Mouse (Mus musculus) layer of hippocampus, adult 2 months (tissue): ENCODE data around the gene Rarres1. TPM values are rescaled to one million over a fixed set of nuclear protein-coding genes. Genes with fewer than 3 reads are reported as not detected.

Experiments
- DNase-seq, 2 experiments: peaks; one replicate each; pipeline ENCODE4 v3.0.0; 2022; ENCODE audit warnings: low spot score in 2 of 2
- H3K27ac ChIP-seq: fragments of 200-600 bp; 2 replicates; pipeline ENCODE4 v1.8.1; 2022
- H3K4me3 ChIP-seq: fragments of 200-600 bp; 2 replicates; pipeline ENCODE4 v1.8.1; 2022; ENCODE audit warnings: mild to moderate bottlenecking
- CTCF ChIP-seq: fragments of 200-600 bp; conservative IDR thresholded peaks from 2 replicates; pipeline ENCODE4 v1.8.1; 2022; ENCODE audit warnings: antibody characterized with exemption, mild to moderate bottlenecking, moderate library complexity
- total RNA-seq, 2 experiments: library from RNA; stranded (reverse); gene quantifications; 2 replicates each; pipeline ENCODE4 v1.2.3; 2021

Gene Rarres1
- total RNA-seq, 2 experiments from 2014 or later: 1.5 to 1.8 TPM

DNA sequence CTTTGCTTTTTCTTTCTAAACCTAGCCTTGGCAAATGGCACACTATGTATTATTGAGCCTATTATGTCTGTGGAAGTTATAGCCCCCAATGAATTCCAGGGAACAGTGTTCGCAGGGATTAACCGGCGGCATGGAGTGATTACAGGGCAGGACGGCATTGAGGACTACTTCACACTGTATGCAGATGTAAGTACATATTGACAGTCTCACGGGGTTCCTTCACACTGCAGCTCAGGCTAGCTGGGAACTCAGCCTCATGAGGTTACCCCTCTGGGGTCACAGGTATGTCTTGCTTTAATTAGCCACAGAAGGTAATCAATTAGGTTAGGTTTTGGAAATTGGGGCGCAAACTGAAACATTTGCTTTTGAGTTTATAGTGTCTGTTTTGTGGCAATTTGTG lies 41.9 kb downstream of the Rarres1 start:
- no peak for TF ChIP-seq CTCF
- Histone ChIP-seq H3K4me3 (no peak overlapping the region), H3K27ac (no peak overlapping the region)
- no peak for DNase-seq

DNA sequence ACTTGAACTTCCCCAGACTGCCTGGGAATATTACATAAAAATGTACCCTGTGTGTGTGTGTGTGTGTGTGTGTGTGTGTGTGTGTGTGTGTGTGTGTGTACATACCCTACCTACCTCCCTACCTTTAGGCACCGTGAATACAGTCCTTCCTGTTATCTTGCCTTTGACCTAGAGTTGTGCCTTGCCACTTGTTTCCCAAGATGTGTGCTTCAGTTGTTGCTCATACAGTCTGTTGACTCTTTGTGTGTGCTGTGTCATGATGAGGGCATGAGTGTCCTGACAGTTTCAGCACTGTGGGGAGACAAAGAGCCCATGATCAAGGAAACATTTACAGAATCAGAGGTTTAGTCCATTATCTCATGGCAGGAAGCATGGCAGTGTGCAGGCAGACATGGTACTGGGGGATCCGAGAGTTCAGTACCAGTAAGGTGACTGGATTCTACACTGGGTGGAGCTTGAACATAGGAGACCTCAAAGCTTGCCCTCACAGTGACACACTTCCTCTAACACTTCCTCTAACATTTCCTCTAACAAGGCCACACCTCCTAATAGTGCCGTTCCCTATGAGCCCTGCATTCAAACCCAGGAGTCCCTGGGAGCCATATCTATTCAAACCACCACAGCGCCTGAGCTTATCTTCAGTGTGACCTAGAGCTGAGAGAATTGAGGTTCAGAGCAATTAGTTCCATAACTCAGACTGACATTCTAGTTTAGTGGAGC lies 43.8 kb downstream of the Rarres1 start:
- Histone ChIP-seq H3K4me3 (no peak overlapping the region), H3K27ac (no peak overlapping the region)
- DNase-seq: no peak
- no peak for TF ChIP-seq CTCF

- no peak overlapping the region for H3K27ac ChIP-seq
- no peak overlapping the region for H3K4me3 ChIP-seq
- DNase-seq: no peak
- no peak for TF ChIP-seq CTCF
Observed at GRCm38 (mm10) chr3:67467281-67467680, 48.0 kb downstream of the Rarres1 start.

DNA sequence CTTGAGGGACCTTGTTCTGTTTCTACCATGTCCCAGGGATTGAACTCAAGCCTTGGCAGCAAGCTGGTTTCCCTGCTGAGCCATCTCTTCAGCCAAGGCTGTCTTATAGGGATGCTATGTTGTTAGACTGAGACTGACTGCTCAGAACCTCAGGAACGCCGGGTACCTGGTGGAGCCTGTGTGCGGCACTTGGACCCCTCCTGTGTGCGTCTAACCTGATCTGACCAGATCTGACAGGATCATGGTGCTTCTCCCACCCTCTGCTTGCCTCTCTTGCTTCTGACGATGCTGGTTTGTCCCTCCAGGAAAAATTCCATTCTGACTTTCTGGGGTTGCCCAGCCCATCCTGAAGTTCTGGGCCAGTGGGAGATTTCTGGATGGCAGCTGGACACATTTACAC lies 48.7 kb downstream of the Rarres1 start:
- no peak for DNase-seq
- Histone ChIP-seq H3K4me3 (no peak overlapping the region), H3K27ac (no peak overlapping the region)
- no peak for TF ChIP-seq CTCF

DNA sequence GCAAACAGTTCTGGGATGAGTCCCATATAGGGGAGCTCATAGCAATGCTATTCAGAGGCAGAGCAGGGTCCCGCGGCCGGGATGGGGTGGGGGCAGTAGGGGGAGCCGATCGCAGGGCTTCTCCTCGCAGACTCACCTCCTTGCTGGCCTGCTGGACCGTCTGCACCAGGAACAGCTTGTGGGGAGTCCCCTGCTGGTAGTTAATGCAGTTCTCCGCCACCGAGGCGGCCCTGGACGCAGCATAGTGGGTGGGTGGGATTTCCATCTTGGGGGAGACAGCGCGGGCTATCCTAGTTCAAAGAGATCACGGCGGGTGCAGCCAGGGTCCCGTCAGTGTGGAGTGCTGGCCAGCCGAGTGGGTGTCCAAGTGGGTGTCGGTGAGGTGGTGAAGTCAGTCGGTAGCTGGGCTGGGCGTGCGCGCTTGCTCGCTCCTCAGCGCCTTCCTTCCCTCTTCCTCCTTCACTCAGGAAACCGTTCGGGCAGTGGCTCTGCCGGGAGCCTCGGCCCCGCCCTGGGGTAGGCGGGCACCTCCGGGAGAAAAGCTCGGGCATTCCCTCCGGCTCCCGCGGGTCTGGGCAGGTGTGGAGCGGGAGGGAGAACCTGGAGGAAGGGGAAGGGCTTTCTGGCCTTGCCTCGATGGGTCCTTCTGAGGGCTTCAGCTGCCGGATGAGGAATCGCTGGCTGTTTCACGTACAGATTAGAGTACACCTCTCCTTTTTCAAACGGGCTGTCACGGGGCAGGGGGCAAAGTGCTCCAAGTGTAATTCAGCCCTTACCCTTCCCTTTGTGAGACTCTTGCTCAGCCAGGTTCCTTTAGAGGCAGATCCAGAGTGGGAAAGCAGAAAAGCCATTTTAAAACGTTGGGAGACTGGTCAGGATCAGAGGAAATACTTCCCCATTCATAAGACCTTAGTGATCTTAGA lies 51.6 kb downstream of the Rarres1 start, which contains the start of gene Lxn:
Lxn (minus strand) TSS at position 477 of the 923 bp plus-strand sequence.
- peak; percentile 55 for TF ChIP-seq CTCF
- H3K4me3 ChIP-seq: peak within 1 kb of the TSS; percentile 72
- peak; percentile 47 to 52 for DNase-seq
- peak within 1 kb of the TSS; percentile 79 for H3K27ac ChIP-seq

DNA sequence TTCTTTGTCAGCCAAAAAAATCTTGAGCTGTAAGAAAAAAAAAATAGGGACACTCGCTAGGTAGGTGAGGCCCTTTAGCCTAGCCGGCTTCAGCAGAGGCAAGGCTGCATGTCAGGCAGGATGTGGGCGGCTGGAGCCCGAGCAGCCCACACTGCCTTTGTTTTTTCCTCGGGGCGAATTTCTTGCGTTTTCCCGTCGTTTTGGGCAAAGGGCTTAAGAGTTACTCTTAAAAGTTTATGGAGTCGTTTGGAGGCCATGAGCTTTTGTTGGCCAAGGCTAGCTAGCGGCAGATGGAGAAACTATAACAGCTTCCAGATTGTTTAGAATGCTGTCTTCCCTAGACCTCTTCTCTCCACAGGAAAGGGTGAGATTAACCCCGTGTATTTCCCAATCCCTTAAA lies 52.3 kb downstream of the Rarres1 start:
- H3K4me3 ChIP-seq: peak overlapping the region; percentile 72
- no peak for DNase-seq
- no peak for TF ChIP-seq CTCF
- peak overlapping the region; percentile 79 for H3K27ac ChIP-seq

DNA sequence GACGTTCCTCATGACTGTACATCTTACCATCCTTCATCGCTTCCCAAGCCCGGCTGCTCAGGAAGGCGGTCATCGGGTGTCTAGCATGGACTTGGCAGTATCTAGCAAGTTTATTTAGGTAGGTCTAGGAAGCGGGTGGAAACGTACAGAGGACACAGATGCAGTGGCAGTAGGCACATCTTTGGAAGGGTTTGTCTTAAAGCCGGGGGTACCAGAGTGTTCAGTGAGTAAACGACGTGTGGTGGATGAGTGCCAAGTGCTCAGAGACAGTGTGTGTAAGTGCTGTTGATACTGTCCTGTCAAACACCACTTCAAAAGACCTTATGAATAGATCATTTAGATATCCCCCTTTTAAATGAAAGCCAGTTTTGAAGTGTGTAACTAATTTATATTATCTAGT lies 52.7 kb downstream of the Rarres1 start:
- Histone ChIP-seq H3K27ac (peak overlapping the region; percentile 79), H3K4me3 (peak overlapping the region; percentile 72)
- no peak for DNase-seq
- TF ChIP-seq CTCF: no peak

DNA sequence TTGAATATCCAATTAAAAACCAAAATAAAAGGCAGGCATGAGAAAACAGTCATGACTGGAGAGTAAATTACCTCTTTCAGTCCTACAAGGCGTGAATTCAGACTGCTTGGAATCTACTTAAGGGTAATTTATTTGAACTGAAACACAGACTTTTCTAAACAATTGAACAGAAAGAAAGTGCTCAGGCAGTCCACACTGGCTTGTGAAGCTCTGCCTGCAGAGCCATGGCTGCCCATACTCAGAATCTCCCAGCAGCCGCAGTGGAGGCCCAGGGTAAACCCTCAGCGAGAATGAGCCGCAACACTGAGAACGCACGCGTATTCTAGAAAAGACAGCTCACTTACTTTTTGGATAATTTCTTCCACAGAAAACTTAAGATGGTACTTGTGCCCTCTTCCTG lies 53.3 kb downstream of the Rarres1 start:
- Histone ChIP-seq H3K27ac (peak overlapping the region; percentile 79), H3K4me3 (peak overlapping the region; percentile 72)
- no peak for DNase-seq
- TF ChIP-seq CTCF: no peak

DNA sequence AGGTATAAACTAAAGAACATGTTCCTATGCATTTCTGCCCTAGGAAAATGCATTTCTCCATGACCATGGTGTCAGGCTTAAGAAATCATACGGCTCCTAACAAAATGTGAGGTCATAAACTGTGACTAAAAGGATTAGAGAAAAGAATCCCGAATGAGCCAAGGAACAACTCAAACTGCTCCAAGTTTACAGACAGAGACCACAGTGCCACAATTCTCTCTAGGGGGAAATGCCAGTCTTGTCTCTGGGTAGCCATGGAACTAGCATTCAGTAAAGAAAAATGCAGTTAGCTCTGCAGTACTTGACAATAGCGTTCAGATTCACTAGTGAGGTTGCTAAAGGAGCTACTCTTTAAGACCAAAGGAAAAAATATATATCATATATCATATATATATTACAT lies 55.4 kb downstream of the Rarres1 start:
- DNase-seq: no peak
- no peak for TF ChIP-seq CTCF
- peak overlapping the region; percentile 8 for H3K27ac ChIP-seq
- H3K4me3 ChIP-seq: no peak overlapping the region

DNA sequence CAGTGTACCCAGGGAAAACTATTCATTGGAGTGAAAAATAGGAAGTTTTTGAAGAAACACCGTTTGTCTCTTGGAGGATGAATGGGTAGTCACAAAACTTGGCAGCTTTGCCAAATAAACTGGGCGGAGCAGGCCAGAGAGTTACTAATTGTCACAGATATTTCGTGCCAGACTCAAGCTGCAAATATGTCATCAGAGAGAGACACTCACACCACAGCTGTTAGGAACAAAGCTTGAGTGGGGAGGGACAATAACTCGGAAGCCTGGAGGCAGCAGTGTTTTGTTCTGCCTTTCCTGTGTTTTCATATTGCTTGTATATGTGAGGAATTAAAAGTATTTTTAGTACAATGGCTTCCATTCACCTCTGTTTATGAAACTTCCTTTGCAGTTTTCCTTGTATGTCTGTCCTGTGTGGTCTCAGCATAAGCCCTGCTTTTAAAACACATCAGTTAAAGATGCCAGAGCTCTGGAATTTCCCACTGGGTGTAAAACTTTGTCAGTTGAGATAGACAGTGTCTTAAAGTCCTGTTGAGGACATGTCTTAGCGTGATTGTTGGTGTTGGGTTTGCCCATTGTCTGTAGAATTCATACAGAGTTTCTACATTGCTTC lies 64.6 kb downstream of the Rarres1 start:
- peak in 1 of 2 experiments; percentile 42 for DNase-seq
- no peak for TF ChIP-seq CTCF
- no peak overlapping the region; the same call in 1 of the 2 replicates for H3K27ac ChIP-seq
- no peak overlapping the region for H3K4me3 ChIP-seq

DNA sequence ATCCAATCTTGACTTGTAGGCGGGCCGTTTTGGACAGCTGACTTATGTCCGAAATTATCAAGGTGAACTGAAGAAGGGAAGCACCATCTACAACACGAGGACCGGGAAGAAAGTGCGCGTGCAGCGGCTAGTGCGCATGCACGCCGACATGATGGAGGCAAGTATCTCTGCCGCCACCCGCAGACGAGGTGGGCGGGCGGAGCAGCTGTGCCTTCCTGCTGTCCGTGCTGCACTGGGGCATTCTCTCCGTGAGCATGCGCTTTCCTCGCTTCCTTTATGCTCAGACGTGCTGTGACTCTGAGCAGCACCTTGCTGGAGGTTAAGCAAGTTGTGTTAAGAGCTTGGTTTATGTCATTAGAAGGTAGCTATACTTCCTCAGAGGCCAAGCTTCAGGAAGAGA lies 65.7 kb downstream of the Rarres1 start:
- no peak for TF ChIP-seq CTCF
- no peak overlapping the region for H3K4me3 ChIP-seq
- H3K27ac ChIP-seq: peak overlapping the region; percentile 36
- peak; percentile 56 to 61 for DNase-seq

- peak; percentile 55 for TF ChIP-seq CTCF
- Histone ChIP-seq H3K4me3 (no peak overlapping the region), H3K27ac (no peak overlapping the region)
- no peak for DNase-seq
Observed at GRCm38 (mm10) chr3:67447143-67447542, 68.2 kb downstream of the Rarres1 start.

GRCm38 (mm10) chr3:67434011-67434410 lies 81.3 kb downstream of the Rarres1 start:
- no peak for DNase-seq
- Histone ChIP-seq H3K27ac (no peak overlapping the region), H3K4me3 (no peak overlapping the region)
- no peak for TF ChIP-seq CTCF
